Mouse (Mus musculus) R1 (cell line): ENCODE results near the gene Galns.
A peak's percentile ranks its signal among the peaks of the same experiment; 100 is the strongest.

Experiments
- DNase-seq: peaks from one replicate; pipeline ENCODE4 v3.0.0-alpha.2; 2018; ENCODE audit warnings: low read depth, low spot score

The Galns gene

GRCm38 (mm10) chr8:122546066-122546755 is 65.1 kb downstream of the Galns start:
- DNase-seq = no peak

DNA sequence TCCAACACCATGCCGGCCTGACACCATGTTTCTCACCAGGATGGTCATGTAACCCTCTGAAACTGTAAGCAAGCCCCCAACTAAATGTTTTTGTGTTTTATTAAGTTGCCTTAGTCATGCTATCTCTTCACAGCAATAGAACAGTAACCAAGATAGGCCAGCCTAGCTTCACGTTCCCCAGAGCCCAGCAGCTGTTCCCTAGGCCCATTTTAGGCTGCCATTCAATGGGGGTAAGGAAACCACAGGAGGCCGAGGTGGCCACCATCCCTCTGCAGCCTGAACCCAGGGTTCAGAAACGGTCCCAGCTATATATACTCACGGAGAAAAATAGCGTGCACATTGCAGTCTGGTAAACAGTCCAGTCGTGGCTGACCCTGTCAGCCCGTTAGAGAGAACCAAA is 67.1 kb downstream of the Galns start:
- no peak for DNase-seq

DNA sequence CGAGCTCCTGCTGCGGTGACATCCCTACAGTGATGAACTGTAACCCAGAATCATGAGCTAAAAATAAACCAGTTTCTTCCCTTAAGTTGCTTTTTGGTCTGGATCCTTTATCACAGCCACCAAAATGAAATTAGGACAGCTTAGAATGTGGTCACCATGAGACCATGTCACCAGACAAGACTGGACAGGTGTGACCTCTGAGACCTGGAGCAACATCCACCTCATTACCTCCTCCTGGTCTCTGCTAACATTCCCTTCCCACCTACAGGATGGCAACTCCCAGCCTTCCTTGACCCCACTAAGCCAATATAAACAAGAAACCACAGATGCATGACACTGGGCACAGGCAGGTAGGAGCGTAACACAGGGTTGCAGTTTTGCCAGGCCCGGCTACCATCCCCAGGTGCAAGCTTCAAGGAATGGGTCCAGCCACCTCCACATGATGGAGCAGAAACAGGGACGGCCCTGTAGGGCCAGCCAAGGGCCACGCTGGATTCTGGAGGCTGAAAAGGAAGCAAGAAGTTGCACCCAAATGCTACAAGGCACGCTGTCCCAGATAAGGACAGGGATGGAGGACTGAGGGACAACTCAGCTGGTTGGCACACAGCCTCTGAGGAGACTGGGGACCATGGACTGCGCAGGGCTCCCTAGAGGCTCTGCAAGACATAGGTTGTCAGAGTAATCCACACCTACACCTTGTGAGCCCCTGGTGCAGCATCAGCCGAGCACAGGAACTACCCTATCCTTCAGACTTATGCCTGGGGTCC is 72.8 kb downstream of the Galns start:
- no peak for DNase-seq

GRCm38 (mm10) chr8:122537812-122538211 is 73.5 kb downstream of the Galns start:
- DNase-seq = no peak

DNA sequence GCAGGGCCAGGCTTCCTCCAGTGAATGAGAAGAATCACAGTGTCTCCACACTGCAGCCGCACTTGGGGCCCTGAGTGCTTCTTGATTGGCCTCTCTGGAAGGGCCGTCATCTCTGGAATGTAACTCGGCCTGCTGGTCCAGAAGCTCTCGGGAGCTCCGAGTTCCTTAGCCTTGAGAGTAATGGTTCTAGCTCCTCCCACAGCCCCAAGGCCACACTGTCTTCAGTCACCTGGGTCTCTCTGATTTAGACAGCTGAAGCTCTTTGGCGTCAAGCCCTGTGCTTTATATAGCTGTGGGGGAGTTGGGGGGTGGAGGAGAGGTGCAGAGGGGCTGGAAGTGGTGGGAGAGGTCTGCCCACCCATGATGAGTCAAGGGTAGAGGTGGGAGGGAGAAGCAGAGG is 74.2 kb downstream of the Galns start:
- peak; percentile 87 for DNase-seq

DNA sequence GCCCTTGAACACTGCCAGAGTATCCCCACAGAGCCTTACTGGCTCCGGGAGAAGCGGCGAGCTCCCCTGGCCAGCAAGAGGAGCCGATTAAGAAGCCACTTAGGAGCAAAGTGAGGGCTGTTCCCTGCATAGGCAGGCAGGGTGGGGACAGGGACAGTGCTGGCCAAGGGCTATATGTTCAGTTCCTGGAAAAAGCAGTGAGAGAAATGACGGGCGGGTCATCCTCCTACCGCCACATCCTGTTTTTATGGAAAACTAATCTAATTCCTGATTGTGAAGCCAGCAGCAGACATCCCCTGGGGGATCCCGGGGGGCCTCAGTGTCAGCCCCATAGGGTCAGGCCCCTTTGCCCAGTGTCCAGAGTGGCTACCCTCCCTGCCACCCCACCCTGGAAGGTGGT is 80.0 kb downstream of the Galns start:
- DNase-seq = no peak

GRCm38 (mm10) chr8:122529159-122529558 is 82.1 kb downstream of the Galns start:
- DNase-seq = no peak
